Mouse (Mus musculus) CH12.LX (cell line): Measurements from ENCODE around the gene Lrrfip1. TPM values are rescaled to one million over a fixed set of nuclear protein-coding genes. Genes with fewer than 3 reads are reported as not detected.

Source experiments
- DNase-seq: peaks from one replicate; pipeline ENCODE4 v3.0.0-alpha.2; 2013; ENCODE audit errors: extremely low read depth
- H3K27ac ChIP-seq: 2 replicates; pipeline ENCODE4 v1.5.1; 2012; ENCODE audit warnings: low read depth, mild to moderate bottlenecking, control low read depth, moderate library complexity; ENCODE audit not compliant: insufficient read depth
- H3K27me3 ChIP-seq: replicated peaks from 2 replicates; pipeline ENCODE3; 2012; ENCODE audit warnings: inconsistent platforms
- H3K36me3 ChIP-seq, 2 experiments: replicated peaks in 1 of 2; 2 replicates each; pipeline versions ENCODE3 to v1.6.1; 2012; ENCODE audit warnings: inconsistent platforms in 1 of 2, low read length in 1 of 2, mild to moderate bottlenecking in 1 of 2, mixed read lengths in 1 of 2, moderate library complexity in 1 of 2; ENCODE audit not compliant: control insufficient read depth in 1 of 2, insufficient read depth in 1 of 2
- H3K4me1 ChIP-seq, 2 experiments: 2 replicates each; pipeline ENCODE4 v1.6.1; 2012; ENCODE audit warnings: inconsistent platforms in 1 of 2, moderate library complexity in 1 of 2; ENCODE audit not compliant: insufficient read depth in 2 of 2, control insufficient read depth in 1 of 2
- H3K4me2 ChIP-seq: 2 replicates; pipeline ENCODE4 v1.6.1; 2012; ENCODE audit warnings: low read depth, mild to moderate bottlenecking, control low read depth; ENCODE audit not compliant: poor library complexity, insufficient read depth, severe bottlenecking
- H3K4me3 ChIP-seq, 3 experiments: fragments of 150-350 bp in 1 of 3; sonication (generic) in 1 of 3; replicated peaks in 1 of 3; 2 replicates each; pipeline versions ENCODE3 to v1.5.1; 2011 to 2012; ENCODE audit warnings: low read depth in 2 of 3, low read length in 2 of 3, mild to moderate bottlenecking in 2 of 3, moderate library complexity in 2 of 3, control low read depth in 1 of 3, improper control_type of control experiment in 1 of 3, inconsistent platforms in 1 of 3, mixed read lengths in 1 of 3; ENCODE audit not compliant: poor library complexity in 1 of 3
- H3K79me2 ChIP-seq: replicated peaks from 2 replicates; pipeline ENCODE4 v1.6.1; 2012; ENCODE audit warnings: mild to moderate bottlenecking, moderate library complexity; ENCODE audit not compliant: control insufficient read depth, poor library complexity, insufficient read depth, severe bottlenecking; ENCODE audit errors: extremely low read depth
- H3K9ac ChIP-seq: 2 replicates; pipeline ENCODE4 v1.6.1; 2012; ENCODE audit warnings: low read depth, mild to moderate bottlenecking, control low read depth, moderate library complexity; ENCODE audit not compliant: insufficient read depth
- H3K9me3 ChIP-seq: replicated peaks from 2 replicates; pipeline ENCODE3; 2012; ENCODE audit warnings: low read length, inconsistent platforms, mixed read lengths
- CHD1 ChIP-seq: IDR thresholded peaks from 2 replicates; pipeline ENCODE4 v1.6.1; 2012; ENCODE audit warnings: low read depth, low read length, improper control_type of control experiment, inconsistent platforms
- CHD2 ChIP-seq: IDR thresholded peaks from 2 replicates; pipeline ENCODE4 v1.6.1; 2011; ENCODE audit warnings: low read length, improper control_type of control experiment
- EP300 ChIP-seq: IDR thresholded peaks from 2 replicates; pipeline ENCODE4 v1.6.1; 2011; ENCODE audit warnings: low read length, improper control_type of control experiment
- GABPA ChIP-seq: IDR thresholded peaks from 2 replicates; pipeline ENCODE4 v1.6.1; 2012; ENCODE audit warnings: low read depth, low read length, improper control_type of control experiment, inconsistent platforms; ENCODE audit not compliant: insufficient replicate concordance
- HCFC1 ChIP-seq: IDR thresholded peaks from 2 replicates; pipeline ENCODE4 v1.6.1; 2012; ENCODE audit warnings: low read depth, mild to moderate bottlenecking, inconsistent platforms, low read length, improper control_type of control experiment
- JUN ChIP-seq: IDR thresholded peaks from 2 replicates; pipeline ENCODE4 v1.6.1; 2011; ENCODE audit warnings: low read depth, mild to moderate bottlenecking, low read length, improper control_type of control experiment, moderate library complexity; ENCODE audit not compliant: insufficient read depth
- KAT2A ChIP-seq: IDR thresholded peaks from 2 replicates; pipeline ENCODE4 v1.6.1; 2012; ENCODE audit warnings: low read length, improper control_type of control experiment, inconsistent platforms; ENCODE audit not compliant: insufficient replicate concordance
- MAFK ChIP-seq: IDR thresholded peaks from 2 replicates; pipeline ENCODE4 v1.6.1; 2011; ENCODE audit warnings: low read length, improper control_type of control experiment; ENCODE audit not compliant: insufficient replicate concordance
- MAZ ChIP-seq: IDR thresholded peaks from 2 replicates; pipeline ENCODE4 v1.6.1; 2012; ENCODE audit warnings: low read depth, mild to moderate bottlenecking, inconsistent platforms, low read length, improper control_type of control experiment, moderate library complexity
- MXI1 ChIP-seq: IDR thresholded peaks from 2 replicates; pipeline ENCODE4 v1.6.1; 2011; ENCODE audit warnings: mild to moderate bottlenecking, low read depth, low read length, improper control_type of control experiment
- MYC ChIP-seq: IDR thresholded peaks from 2 replicates; pipeline ENCODE4 v1.6.1; 2011; ENCODE audit warnings: low read depth, mild to moderate bottlenecking, improper control_type of control experiment, low read length
- NELFE ChIP-seq: IDR thresholded peaks from 2 replicates; pipeline ENCODE4 v1.6.1; 2011; ENCODE audit warnings: low read depth, low read length, improper control_type of control experiment
- NRF1 ChIP-seq: IDR thresholded peaks from 2 replicates; pipeline ENCODE4 v1.6.1; 2014; ENCODE audit warnings: low read depth, mild to moderate bottlenecking, inconsistent platforms, low read length, improper control_type of control experiment, moderate library complexity
- POLR2A ChIP-seq: IDR thresholded peaks from 2 replicates; pipeline ENCODE4 v1.6.1; 2011; ENCODE audit warnings: low read depth, mild to moderate bottlenecking, improper control_type of control experiment, low read length
- POLR2AphosphoS2 ChIP-seq: IDR thresholded peaks from 2 replicates; pipeline ENCODE4 v1.6.1; 2011; ENCODE audit warnings: low read depth, low read length, improper control_type of control experiment
- RAD21 ChIP-seq: IDR thresholded peaks from 2 replicates; pipeline ENCODE4 v1.6.1; 2011; ENCODE audit warnings: low read depth, mild to moderate bottlenecking, low read length, improper control_type of control experiment, moderate library complexity
- RCOR1 ChIP-seq: conservative IDR thresholded peaks from 2 replicates; pipeline ENCODE4 v1.6.1; 2012; ENCODE audit warnings: low read depth, mild to moderate bottlenecking, inconsistent platforms, low read length, improper control_type of control experiment
- SIN3A ChIP-seq: IDR thresholded peaks from 2 replicates; pipeline ENCODE4 v1.6.1; 2012; ENCODE audit warnings: low read length, improper control_type of control experiment, inconsistent platforms
- TCF12 ChIP-seq: IDR thresholded peaks from 2 replicates; pipeline ENCODE4 v1.6.1; 2014; ENCODE audit warnings: low read depth, mild to moderate bottlenecking, inconsistent platforms, low read length, improper control_type of control experiment
- ZC3H11A ChIP-seq: IDR thresholded peaks from 2 replicates; pipeline ENCODE4 v1.6.1; 2012; ENCODE audit warnings: low read depth, mild to moderate bottlenecking, inconsistent platforms, low read length, improper control_type of control experiment
- ZKSCAN1 ChIP-seq: IDR thresholded peaks from 2 replicates; pipeline ENCODE4 v1.6.1; 2012; ENCODE audit warnings: low read depth, inconsistent platforms, low read length, improper control_type of control experiment, borderline replicate concordance
- ZMIZ1 ChIP-seq: IDR thresholded peaks from 2 replicates; pipeline ENCODE4 v1.6.1; 2012; ENCODE audit warnings: low read depth, mild to moderate bottlenecking, inconsistent platforms, low read length, improper control_type of control experiment
- ZNF384 ChIP-seq: IDR thresholded peaks from 2 replicates; pipeline ENCODE4 v1.6.1; 2012; ENCODE audit warnings: low read depth, low read length, improper control_type of control experiment, inconsistent platforms
- dilution Hi-C: fragments of 300-500 bp; cut with MboI; formaldehyde crosslinking; loops from 2 replicates; pipeline ENCODE4 v1.14.3; 2020; ENCODE audit warnings: low sequenced_read_pairs; ENCODE audit not compliant: extremely low pct_unique_long_range_greater_than_20kb, extremely low pct_ligation_motif_present
- in situ Hi-C: fragments of 300-500 bp; cut with MboI; formaldehyde crosslinking; loops from 3 replicates; pipeline ENCODE4 v1.14.3; 2019; ENCODE audit warnings: low sequenced_read_pairs, low pct_ligation_motif_present, low pct_unique_long_range_greater_than_20kb, mixed read lengths
- polyA plus RNA-seq: library from polyadenylated mRNA; unstranded; fragments of >175 nt; gene quantifications from 2 replicates; pipeline ENCODE4 v1.2.1, GENCODE M21; 2012; ENCODE audit warnings: low read depth; ENCODE audit not compliant: insufficient read length
- total RNA-seq, 2 experiments: library from RNA; depleted of rRNA; stranded (reverse); fragments of 300-350 nt in 1 of 2; fragments of >200 nt in 1 of 2; gene quantifications; 2 replicates each; pipeline ENCODE4 v1.2.3; 2012 to 2014

Lrrfip1 gene
- total and polyA plus RNA-seq, 3 experiments: 17.2 to 30.5 (median 19.1) TPM

DNA sequence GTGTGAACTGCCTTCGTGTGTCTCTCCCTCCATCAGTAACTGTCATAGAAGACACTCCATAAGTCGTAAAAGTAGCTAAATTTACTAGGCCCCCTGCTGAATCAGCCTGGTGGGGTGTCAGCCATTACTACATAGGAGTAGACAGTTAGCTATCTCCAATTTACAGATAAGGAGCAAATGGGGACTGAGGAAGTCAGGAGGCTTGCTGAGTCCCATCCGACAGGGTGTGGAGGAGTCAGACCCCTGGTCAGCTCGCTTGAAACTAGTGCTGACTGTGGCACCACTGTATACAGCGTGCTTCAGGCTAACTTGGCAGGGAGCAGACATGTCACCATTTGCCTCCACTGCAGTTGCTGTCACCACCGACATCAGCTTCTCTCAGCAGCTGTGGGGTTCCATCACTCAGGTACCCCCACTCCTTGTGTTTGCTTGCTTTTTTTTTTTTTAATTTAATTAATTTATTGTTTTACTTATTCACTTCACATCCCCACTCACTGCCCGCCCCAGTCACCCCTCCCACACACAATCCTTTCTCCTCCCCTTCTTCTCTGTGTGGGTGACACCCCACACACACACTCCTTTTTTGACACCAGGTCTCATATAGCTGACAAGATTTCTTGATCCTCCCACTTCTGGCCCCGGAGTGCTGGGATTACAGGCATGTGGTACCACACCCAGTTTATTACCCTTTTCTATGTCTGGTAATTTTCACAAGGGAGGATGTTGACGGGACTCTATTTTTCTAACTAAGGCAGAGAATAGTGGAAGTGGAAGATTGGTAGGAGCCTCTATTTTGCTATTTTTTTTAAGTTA lies 61.5 kb downstream of the Lrrfip1 start:
- no peak overlapping the region for H3K27ac ChIP-seq
- H3K4me1 ChIP-seq: peaks cover 37 to 86% of the 10 kb centered on the region in 2 experiments
- H3K79me2 ChIP-seq: peaks cover 45% of the 10 kb centered on the region
- H3K4me2 ChIP-seq: no peak overlapping the region
- dilution Hi-C loops (no loop called here), in situ Hi-C loops (no loop called here)
- H3K9me3 ChIP-seq: no peaks in the 10 kb centered on the region
- H3K9ac ChIP-seq: no peak overlapping the region
- DNase-seq: no peak
- TF ChIP-seq CHD2 (no peak), POLR2A (no peak), ZNF384 (no peak), POLR2AphosphoS2 (no peak), ZKSCAN1 (no peak), NRF1 (no peak), ZMIZ1 (no peak), RAD21 (no peak), CHD1 (no peak), RCOR1 (no peak), EP300 (no peak), MYC (no peak), GABPA (no peak), SIN3A (no peak), ZC3H11A (no peak), MAFK (no peak)
- no peaks in the 10 kb centered on the region for H3K27me3 ChIP-seq
- H3K36me3 ChIP-seq: peaks cover 0 to 39% of the 10 kb centered on the region in 2 experiments
- H3K4me3 ChIP-seq: no peak overlapping the region

DNA sequence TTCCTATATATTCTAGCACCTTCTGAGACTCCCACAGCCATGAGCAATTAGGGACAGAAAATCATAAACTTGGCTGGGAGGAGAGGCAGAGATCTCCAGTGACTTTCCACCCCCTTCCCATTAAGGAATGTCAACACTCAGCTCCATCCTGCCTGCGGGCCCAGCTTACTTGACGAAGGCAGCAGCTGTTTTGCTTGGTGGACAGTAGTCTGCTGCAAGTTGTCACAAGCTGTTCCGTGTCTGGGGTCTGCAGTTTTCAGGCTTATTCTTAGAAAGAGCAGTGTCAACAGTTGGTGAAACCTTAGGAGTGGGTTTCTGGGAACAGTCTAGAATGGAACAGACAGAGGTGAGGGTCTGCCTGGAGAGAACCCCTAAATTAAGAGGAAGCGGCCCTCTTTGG lies 62.6 kb downstream of the Lrrfip1 start:
- no peak for DNase-seq
- peaks cover 33 to 85% of the 10 kb centered on the region in 2 experiments for H3K4me1 ChIP-seq
- TF ChIP-seq ZNF384: no peak
- TF ChIP-seq NELFE: no peak
- TF ChIP-seq ZMIZ1: no peak
- no peak for TF ChIP-seq HCFC1
- TF ChIP-seq JUN: no peak
- no peak for TF ChIP-seq MXI1
- TF ChIP-seq ZKSCAN1: no peak
- no peak for TF ChIP-seq POLR2AphosphoS2
- TF ChIP-seq TCF12: no peak
- no peak for TF ChIP-seq MAZ
- no peak for TF ChIP-seq RAD21
- TF ChIP-seq CHD2: no peak
- no peak for TF ChIP-seq KAT2A
- TF ChIP-seq, all 38 proteins: peak for 0
- in situ Hi-C loops: no loop called here
- Histone ChIP-seq H3K4me2 (no peak overlapping the region), H3K4me3 (no peak overlapping the region), H3K27ac (no peak overlapping the region), H3K9me3 (no peaks in the 10 kb centered on the region), H3K9ac (no peak overlapping the region), H3K36me3 (peaks cover 0 to 45% of the 10 kb centered on the region in 2 experiments), H3K79me2 (peaks cover 39% of the 10 kb centered on the region), H3K27me3 (no peaks in the 10 kb centered on the region)
- dilution Hi-C loops: no loop called here
